Mouse (Mus musculus) G1E (cell line): ENCODE measurements around the gene Tfe3.

Experiments
- CTCF ChIP-seq: IDR thresholded peaks from 2 replicates; pipeline ENCODE4 v1.5.1; 2012; ENCODE audit warnings: low read depth, low read length, inconsistent platforms, mixed read lengths
- GATA1 ChIP-seq: IDR thresholded peaks from 2 replicates; pipeline ENCODE4 v1.6.1; 2012; ENCODE audit warnings: borderline replicate concordance, low read length, inconsistent platforms, mixed read lengths
- GATA2 ChIP-seq: IDR thresholded peaks from 2 replicates; pipeline ENCODE4 v1.6.1; 2012; ENCODE audit warnings: low read depth, low read length, inconsistent platforms, borderline replicate concordance
- POLR2AphosphoS5 ChIP-seq: IDR thresholded peaks from 2 replicates; pipeline ENCODE4 v1.6.1; 2012; ENCODE audit warnings: low read depth, low read length, inconsistent platforms; ENCODE audit not compliant: insufficient replicate concordance
- TAL1 ChIP-seq: conservative IDR thresholded peaks from 2 replicates; pipeline ENCODE4 v1.6.1; 2012; ENCODE audit warnings: low read depth, low read length, inconsistent platforms, mixed read lengths

DNA sequence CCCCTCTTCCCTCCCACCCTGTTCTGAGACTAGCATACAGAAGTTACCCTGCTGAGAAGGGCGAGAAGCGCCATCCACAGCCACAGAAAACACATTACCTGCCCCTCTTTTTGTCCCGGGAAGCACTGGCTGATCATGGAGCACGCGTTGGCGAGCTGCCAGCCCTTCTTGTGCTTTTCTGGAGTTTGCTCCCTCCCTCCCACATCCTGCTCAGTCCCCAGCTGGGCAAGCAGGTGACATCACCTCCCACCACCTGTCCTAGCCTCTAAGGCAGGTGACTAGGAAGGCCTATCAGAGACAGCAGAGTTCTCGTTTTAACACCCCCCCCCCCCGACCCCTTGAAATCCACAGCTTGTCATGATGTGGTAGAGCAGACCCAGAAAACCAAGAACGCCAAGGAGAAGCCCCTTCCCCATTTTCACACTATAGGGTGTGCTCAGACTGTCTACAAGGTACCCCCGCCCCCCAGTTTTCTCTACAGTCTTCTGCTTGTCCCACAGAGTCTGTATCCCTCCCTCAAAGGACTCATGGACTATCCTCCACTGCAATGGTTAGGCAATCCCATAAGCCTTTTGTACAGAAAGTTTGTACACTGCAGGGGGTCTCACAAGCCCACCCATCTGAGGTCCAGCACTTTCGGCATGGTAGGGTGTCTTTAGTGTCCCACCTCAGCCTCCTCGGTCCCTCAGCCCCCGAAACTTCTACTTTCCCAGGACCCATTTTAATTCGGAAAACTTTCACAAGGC, 22.9 kb upstream of the Tfe3 start:
- TF ChIP-seq CTCF (no peak), POLR2AphosphoS5 (no peak), TAL1 (no peak), GATA1 (no peak), GATA2 (no peak)
